Mouse (Mus musculus) A20 (cell line): ENCODE results near the gene Krtap4-2.

ENCODE experiments used
- DNase-seq: peaks from one replicate; pipeline ENCODE4 v3.0.0-alpha.2; 2011; ENCODE audit warnings: low read depth, low spot score

The Krtap4-2 gene

DNA sequence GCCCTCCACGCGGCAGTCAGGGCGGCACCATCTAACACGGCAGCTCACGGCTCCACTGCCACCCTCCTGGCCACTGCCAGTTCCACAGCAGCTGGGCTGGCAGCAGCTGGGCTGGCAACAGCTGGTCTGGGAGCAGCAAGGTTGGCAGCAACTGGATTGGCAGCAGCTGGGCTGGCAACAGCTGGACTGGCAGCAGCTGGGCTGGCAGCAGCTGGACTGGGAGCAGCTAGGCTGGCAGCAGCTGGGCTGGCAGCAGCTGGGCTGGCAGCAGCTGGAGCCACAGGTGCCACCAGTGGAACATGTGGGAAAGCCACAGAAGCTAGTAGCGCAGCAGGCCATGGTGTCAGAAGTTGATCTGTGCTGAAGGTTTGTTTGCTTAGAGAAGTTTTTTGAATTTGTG lies 43.9 kb downstream of the Krtap4-2 start, which contains the start of gene Krtap1-3:
Gene Krtap1-3 (minus strand): TSS at position 359 of the 400 bp plus-strand sequence.
- DNase-seq, result no peak

GRCm38 (mm10) chr11:99585096-99585495 lies 49.8 kb downstream of the Krtap4-2 start:
- no peak for DNase-seq
